Mouse (Mus musculus): ENCODE measurements at regions not wholly inside any gene's neighbourhood (a gene's known extent, or its start where the extent isn't known, plus 50 kb on each side); places are given as distances from the start of the nearest gene placed in this dataset.

DNA sequence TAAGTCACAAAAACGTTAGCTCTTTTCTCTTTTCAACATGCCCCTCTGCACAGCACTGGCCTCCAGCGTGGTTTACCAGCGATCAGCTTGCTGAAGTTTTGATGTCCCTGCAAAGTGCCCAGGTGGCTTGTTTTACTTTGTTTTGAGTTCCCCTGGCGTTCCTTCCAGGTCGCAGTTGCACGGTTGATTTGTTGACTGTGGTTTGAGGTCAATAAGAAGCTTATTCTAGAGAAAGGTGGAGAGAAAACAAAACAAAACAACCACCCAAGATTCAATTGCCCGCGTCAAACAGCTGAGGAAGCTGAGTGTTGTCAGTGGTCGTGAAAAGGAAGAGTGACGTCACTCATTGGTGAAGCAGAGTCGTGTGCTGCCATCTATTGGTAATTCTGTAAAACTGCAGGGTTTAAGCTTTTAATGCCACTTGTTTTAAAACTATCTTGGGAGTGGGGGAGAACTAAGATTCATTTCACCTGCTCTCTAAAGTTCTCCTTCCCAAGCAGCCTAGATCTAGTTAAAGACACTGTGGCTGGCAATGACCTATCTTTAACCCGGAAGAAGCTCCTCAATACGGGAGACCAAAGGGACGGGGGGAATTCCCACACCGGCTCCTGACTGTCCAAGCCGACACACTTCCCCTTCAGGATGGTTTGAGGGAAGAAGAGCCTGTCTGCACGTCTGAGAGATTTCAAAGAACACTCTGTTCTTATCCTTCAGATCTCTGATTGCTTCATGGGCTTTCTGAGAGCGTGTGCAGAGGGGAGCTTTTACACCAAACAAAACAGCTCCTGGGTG is 170.3 kb upstream of the Olig3 start:
- Histone ChIP-seq H3K4me1 (0 out of 2 replicates have a peak, but pooled peaks cover 7% of the 10 kb centered on the region), H3K27ac (no peak overlapping the region), H3K4me3 (peak overlapping the region; percentile 30), H3K36me3 (replicated peaks) (no peaks in the 10 kb centered on the region), H3K4me2 (peak overlapping the region; percentile 52), H3K9me3 (no peaks in the 10 kb centered on the region), H3K9ac (no peak overlapping the region; the same call in 1 of the 2 replicates), H3K27me3 (replicated peaks) (0 out of 2 replicates have a peak, but pooled peaks cover 9% of the 10 kb centered on the region)
- peak; percentile 78 for ATAC-seq (replicated peaks)
- WGBS, result 11% methylated on average over 18 of the region's 18 CpGs

DNA sequence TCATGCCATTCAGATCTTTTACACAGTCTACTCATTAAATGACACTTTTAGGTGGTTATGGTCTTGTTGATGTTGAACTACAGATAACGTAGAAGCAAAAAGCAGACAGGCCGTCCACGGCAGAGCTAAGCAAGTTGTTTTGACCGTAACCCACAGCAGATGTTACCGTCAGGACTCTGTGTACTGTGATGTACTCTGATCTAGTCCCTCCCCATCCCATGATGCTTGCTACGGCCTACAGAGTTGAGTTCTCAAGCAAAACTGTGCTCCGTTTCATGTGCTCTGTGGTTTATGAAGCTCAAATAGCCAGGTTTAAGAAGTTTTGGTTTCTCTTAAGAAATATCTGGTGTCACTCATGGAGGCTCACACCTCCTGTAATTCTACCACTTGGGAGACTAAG is 169.4 kb upstream of the Tnfaip3 start:
- no peak overlapping the region for H3K4me3 ChIP-seq
- H3K27me3 ChIP-seq (replicated peaks), result 0 out of 2 replicates have a peak, but pooled peaks cover 9% of the 10 kb centered on the region
- no peak for ATAC-seq (replicated peaks)
- no peak overlapping the region for H3K9ac ChIP-seq
- 95% methylated on average over 7 of the region's 7 CpGs for WGBS
- H3K9me3 ChIP-seq, result no peaks in the 10 kb centered on the region
- no peak overlapping the region for H3K27ac ChIP-seq
- H3K36me3 ChIP-seq (replicated peaks), result no peaks in the 10 kb centered on the region
- H3K4me2 ChIP-seq, result no peak overlapping the region
- H3K4me1 ChIP-seq, result 0 out of 2 replicates have a peak, but pooled peaks cover 7% of the 10 kb centered on the region

DNA sequence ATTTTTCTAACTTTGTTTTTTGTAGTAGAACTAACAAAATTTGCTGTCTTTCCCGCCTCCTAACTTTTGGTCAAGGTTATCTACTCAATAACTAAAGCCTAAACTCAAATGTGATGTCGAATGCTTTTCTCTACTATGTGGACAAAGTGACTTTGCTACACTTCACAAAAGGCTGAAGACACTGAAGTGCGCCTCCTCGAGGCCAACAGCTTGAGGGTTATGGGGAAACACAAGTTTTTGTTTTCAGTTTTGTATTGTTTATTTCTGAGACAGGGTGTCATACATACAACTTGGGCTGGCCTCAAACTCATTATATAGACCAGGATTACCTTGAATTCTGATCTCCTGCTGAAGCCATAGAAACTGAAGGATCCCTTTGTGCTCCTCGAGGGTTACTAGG is 162.4 kb upstream of the Tnfaip3 start:
- Histone ChIP-seq H3K36me3 (replicated peaks) (no peaks in the 10 kb centered on the region), H3K4me1 (no peaks in the 10 kb centered on the region), H3K27ac (no peak overlapping the region), H3K4me3 (no peak overlapping the region), H3K9me3 (0 out of 2 replicates have a peak, but pooled peaks cover 3% of the 10 kb centered on the region), H3K27me3 (replicated peaks) (no peaks in the 10 kb centered on the region), H3K9ac (no peak overlapping the region), H3K4me2 (no peak overlapping the region)
- no peak for ATAC-seq (replicated peaks)
- WGBS, result 89% methylated on average over 5 of the region's 5 CpGs

DNA sequence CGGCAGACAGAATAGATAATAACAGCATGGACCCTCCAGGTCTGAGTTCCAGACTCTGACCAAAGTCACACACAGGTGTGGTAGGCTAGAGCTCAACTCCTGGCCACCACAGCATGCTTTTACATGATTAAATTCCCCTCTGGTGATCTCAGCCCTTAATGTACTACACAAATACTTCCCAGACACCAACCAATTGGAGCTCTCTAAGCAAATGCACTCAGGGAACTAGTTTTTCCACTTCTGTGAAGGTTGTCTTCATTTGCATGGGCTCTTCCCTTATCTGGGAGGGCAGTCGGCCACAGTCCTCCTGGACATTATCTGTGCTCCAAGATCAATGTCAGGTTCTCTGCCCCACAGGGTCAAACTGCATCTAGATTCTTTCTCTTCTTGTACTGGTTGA is 162.0 kb upstream of the Tnfaip3 start:
- Histone ChIP-seq H3K36me3 (replicated peaks) (no peaks in the 10 kb centered on the region), H3K4me2 (no peak overlapping the region), H3K27ac (no peak overlapping the region), H3K9ac (no peak overlapping the region), H3K4me1 (no peaks in the 10 kb centered on the region), H3K4me3 (no peak overlapping the region), H3K27me3 (replicated peaks) (no peaks in the 10 kb centered on the region), H3K9me3 (0 out of 2 replicates have a peak, but pooled peaks cover 3% of the 10 kb centered on the region)
- no peak for ATAC-seq (replicated peaks)
- WGBS, result 89% methylated on average over 2 of the region's 2 CpGs

DNA sequence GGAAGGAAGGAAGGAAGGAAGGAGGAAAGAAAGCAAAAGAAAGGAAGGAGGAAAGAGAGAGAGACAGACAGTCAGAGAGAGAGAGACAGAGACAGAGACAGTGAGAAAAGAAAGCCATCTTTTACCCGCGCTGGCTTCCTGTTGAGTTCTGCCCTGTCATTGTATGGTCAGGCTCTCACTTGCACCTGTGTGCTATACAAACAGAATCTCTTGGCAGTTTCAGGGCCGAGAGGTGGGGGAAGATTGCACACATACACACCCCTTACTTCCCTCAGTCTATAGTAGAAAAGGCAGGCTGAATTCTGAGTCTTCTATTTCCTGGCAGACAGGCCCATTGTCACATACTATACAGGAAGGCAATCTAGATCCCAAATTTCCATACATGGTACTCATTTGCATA is 160.8 kb upstream of the Tnfaip3 start:
- 79% methylated on average over 3 of the region's 3 CpGs for WGBS
- no peaks in the 10 kb centered on the region for H3K27me3 ChIP-seq (replicated peaks)
- no peaks in the 10 kb centered on the region for H3K4me1 ChIP-seq
- 0 out of 2 replicates have a peak, but pooled peaks cover 3% of the 10 kb centered on the region for H3K9me3 ChIP-seq
- no peak overlapping the region for H3K27ac ChIP-seq
- no peak for ATAC-seq (replicated peaks)
- no peak overlapping the region for H3K9ac ChIP-seq
- no peak overlapping the region for H3K4me2 ChIP-seq
- H3K4me3 ChIP-seq, result no peak overlapping the region
- H3K36me3 ChIP-seq (replicated peaks), result no peaks in the 10 kb centered on the region

DNA sequence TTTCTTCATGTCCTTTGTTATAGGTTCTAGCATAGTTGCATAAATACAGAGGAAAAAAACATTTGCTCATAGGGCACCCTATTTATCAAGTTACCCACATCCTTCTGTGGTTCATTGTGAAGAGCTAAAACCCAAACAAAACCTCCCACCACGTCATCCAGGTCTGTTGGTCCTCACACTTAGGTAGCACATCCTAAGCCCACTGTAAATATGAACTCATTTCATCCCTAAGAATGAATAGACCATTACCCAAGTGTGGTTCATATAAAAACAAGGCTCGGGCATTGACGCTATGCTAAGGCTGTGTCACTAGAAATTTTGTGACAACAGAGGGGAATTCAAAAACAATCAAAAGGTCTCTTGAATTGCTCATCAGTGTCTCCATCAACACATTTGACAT is 156.4 kb upstream of the Tnfaip3 start:
- no peaks in the 10 kb centered on the region for H3K27me3 ChIP-seq (replicated peaks)
- 77% methylated on average over 3 of the region's 3 CpGs for WGBS
- H3K4me2 ChIP-seq, result no peak overlapping the region
- ATAC-seq (replicated peaks), result no peak
- no peak overlapping the region for H3K4me3 ChIP-seq
- no peaks in the 10 kb centered on the region for H3K4me1 ChIP-seq
- H3K36me3 ChIP-seq (replicated peaks), result no peaks in the 10 kb centered on the region
- no peak overlapping the region for H3K9ac ChIP-seq
- H3K27ac ChIP-seq, result no peak overlapping the region
- 0 out of 2 replicates have a peak, but pooled peaks cover 3% of the 10 kb centered on the region for H3K9me3 ChIP-seq

DNA sequence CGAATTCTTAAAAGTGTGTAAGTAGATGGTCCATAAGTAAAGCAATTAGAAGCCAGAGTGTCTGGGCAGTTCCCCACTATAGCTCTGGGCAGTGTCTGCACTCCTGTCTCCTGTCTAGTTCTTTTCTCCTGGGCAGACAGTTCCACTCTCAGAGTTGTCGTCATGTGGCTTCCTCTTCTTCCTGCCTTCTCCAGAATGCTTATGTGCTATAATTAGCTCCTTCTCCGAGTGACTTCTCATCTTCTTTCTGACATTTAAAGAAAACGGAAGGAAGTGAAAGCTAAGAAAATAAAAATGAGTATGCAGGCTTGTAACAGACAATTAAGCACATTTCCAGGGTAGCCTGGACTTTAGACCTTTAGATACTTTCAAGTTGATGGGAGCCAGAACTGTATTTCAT is 155.1 kb upstream of the Tnfaip3 start:
- no peak overlapping the region for H3K4me2 ChIP-seq
- no peak overlapping the region for H3K9ac ChIP-seq
- H3K36me3 ChIP-seq (replicated peaks), result no peaks in the 10 kb centered on the region
- H3K27me3 ChIP-seq (replicated peaks), result no peaks in the 10 kb centered on the region
- WGBS, result 72% methylated on average over 4 of the region's 4 CpGs
- no peak overlapping the region for H3K4me3 ChIP-seq
- no peak overlapping the region for H3K27ac ChIP-seq
- 0 out of 2 replicates have a peak, but pooled peaks cover 3% of the 10 kb centered on the region for H3K9me3 ChIP-seq
- no peaks in the 10 kb centered on the region for H3K4me1 ChIP-seq
- ATAC-seq (replicated peaks), result no peak

DNA sequence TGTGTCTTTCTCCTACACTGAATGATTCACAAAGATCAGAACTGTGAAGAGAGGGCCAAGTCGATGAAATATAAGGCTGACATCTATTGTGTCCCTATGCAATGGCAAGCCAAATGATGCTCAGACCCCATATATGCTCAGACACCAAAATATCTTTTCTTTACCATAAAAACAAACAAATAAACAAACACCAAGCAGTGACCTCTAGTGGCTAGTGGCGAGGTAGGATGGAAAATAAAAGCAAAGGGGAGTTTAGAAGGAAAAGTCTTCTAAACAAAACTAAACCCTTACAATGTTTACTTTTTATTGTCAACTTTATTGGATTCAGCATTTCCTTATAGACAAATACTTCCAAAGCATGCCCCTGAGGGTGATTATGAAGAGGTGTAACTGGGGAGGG is 153.8 kb upstream of the Tnfaip3 start:
- Histone ChIP-seq H3K27ac (no peak overlapping the region), H3K4me2 (no peak overlapping the region), H3K9me3 (no peaks in the 10 kb centered on the region), H3K9ac (no peak overlapping the region), H3K36me3 (replicated peaks) (no peaks in the 10 kb centered on the region), H3K4me1 (no peaks in the 10 kb centered on the region), H3K27me3 (replicated peaks) (no peaks in the 10 kb centered on the region), H3K4me3 (no peak overlapping the region)
- 74% methylated on average over 2 of the region's 2 CpGs for WGBS
- ATAC-seq (replicated peaks), result no peak

DNA sequence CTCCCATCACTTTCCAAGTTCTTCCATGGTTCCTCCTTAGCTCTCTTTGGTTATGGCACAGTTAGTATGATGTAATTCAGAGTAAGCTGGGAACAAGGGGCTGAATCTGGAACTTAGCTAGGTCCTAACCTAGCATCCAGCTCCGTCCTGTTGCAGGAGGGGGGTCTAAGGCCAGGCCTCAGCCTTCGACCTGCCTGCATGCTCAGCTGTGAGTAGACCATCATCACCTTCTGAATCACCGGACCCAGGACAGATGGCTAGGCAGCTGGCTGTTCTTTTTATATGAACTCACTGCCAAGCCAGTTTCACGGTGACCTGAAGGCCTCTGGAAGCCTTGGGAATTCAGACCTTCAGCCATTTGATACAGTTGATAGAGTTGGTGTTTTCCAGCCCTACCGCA is 152.9 kb upstream of the Tnfaip3 start:
- Histone ChIP-seq H3K4me1 (no peaks in the 10 kb centered on the region), H3K36me3 (replicated peaks) (no peaks in the 10 kb centered on the region), H3K4me3 (no peak overlapping the region), H3K9me3 (no peaks in the 10 kb centered on the region), H3K9ac (no peak overlapping the region), H3K4me2 (no peak overlapping the region), H3K27ac (no peak overlapping the region), H3K27me3 (replicated peaks) (no peaks in the 10 kb centered on the region)
- WGBS, result 82% methylated on average over 5 of the region's 5 CpGs
- no peak for ATAC-seq (replicated peaks)

DNA sequence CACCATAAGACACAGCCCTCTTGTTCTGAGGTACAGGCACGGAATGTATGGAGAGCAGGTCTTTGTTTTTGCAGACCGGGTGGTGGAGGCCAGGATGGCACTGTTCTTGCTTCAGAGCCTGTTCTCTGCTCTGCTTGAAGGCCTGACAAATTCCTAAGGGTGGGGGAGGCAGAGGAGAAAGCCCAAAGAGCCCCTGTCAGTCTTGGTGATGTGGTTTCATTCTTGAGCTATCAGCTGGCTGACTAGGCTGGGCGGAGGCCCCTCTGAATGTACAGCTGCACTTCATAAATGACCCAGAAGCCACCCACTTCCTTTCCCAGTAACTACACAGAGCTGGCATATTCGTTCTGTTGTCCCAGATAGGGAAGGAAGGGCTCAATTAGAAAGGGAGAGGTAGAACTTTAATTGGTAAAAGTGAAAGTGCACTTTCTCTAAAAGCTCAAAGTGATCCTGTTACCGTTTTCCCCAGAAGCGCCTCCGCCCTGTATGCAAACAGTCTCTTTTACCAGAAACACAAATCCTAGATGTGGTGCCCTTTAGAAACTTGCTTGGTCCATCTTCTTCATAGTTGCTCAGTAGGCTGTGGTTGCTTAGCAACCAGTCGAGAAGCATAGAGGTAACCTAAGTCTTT is 152.3 kb upstream of the Tnfaip3 start:
- H3K27me3 ChIP-seq (replicated peaks), result no peaks in the 10 kb centered on the region
- 25% methylated on average over 8 of the region's 8 CpGs for WGBS
- no peaks in the 10 kb centered on the region for H3K36me3 ChIP-seq (replicated peaks)
- ATAC-seq (replicated peaks), result 0 out of 2 replicates have a peak, but pooled peaks have one; percentile 20
- H3K9me3 ChIP-seq, result no peaks in the 10 kb centered on the region
- H3K4me2 ChIP-seq, result no peak overlapping the region
- no peak overlapping the region for H3K4me3 ChIP-seq
- H3K27ac ChIP-seq, result no peak overlapping the region
- H3K9ac ChIP-seq, result no peak overlapping the region
- H3K4me1 ChIP-seq, result no peaks in the 10 kb centered on the region

DNA sequence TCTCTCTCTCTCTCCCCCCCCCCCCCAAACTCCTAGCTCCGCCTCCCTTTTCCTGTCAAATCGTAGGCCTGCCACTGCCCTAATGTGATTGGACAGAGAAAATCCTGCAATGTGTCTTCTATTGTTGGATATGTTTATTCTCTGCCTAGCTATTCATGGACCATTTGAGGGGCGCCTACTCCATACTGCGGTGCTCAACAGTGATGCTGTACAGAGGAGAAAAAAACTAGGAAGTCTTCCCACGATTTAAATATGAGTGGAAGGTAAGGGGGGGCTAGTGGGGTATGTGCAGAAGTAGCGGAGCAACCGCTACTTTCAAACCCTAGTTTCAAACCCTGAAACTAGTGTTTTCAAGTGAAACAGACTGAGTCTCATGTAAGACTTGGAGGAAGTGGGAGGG is 151.6 kb upstream of the Tnfaip3 start:
- 60% methylated on average over 7 of the region's 7 CpGs for WGBS
- H3K27me3 ChIP-seq (replicated peaks), result no peaks in the 10 kb centered on the region
- H3K36me3 ChIP-seq (replicated peaks), result no peaks in the 10 kb centered on the region
- H3K4me3 ChIP-seq, result no peak overlapping the region
- H3K9ac ChIP-seq, result no peak overlapping the region
- H3K9me3 ChIP-seq, result no peaks in the 10 kb centered on the region
- no peak overlapping the region for H3K4me2 ChIP-seq
- H3K4me1 ChIP-seq, result no peaks in the 10 kb centered on the region
- no peak for ATAC-seq (replicated peaks)
- no peak overlapping the region for H3K27ac ChIP-seq

DNA sequence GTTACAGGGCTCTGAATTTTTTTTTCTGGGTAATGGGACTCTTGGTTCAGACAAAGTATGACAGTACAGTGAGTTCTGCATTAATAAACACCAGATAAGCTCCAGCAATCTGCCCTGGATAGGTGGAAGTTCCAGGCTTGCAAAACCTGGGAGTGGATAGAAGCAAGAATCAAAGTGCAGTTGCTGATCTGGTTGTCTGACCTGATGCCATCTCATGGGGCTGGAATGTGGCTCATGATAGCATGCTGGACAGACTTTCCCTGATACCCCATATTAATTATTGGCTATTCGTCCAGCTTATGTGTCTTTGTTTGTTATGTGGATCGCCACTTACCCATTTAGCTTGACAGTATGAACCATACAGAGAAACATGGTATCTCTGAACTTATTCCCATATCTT is 146.6 kb upstream of the Tnfaip3 start:
- Histone ChIP-seq H3K4me3 (no peak overlapping the region), H3K9ac (no peak overlapping the region), H3K4me2 (no peak overlapping the region), H3K27me3 (replicated peaks) (no peaks in the 10 kb centered on the region), H3K27ac (no peak overlapping the region), H3K9me3 (no peaks in the 10 kb centered on the region), H3K36me3 (replicated peaks) (no peaks in the 10 kb centered on the region), H3K4me1 (no peaks in the 10 kb centered on the region)
- 90% methylated on average over 2 of the region's 2 CpGs for WGBS
- ATAC-seq (replicated peaks), result no peak

DNA sequence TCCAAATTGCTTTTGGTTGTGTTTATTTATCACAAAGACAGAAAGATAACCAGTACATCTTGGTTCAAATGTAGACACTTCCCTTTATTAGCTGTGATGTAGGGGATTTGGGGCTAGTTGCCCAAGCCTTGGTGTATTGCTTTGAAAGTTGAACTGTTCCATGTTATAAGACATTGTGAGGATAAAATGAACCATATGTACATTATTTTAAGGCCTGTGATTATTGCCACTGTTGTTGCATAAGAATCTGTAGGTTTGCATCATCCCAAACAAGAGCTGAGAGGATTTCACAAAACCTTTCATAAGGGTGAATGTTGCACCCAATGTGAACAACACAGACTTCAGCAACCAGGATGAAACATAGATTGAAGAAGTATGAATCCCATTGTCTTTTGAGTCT is 145.7 kb upstream of the Tnfaip3 start:
- no peaks in the 10 kb centered on the region for H3K27me3 ChIP-seq (replicated peaks)
- no peaks in the 10 kb centered on the region for H3K9me3 ChIP-seq
- H3K4me3 ChIP-seq, result no peak overlapping the region
- ATAC-seq (replicated peaks), result no peak
- no peak overlapping the region for H3K9ac ChIP-seq
- H3K4me2 ChIP-seq, result no peak overlapping the region
- no peaks in the 10 kb centered on the region for H3K36me3 ChIP-seq (replicated peaks)
- no peak overlapping the region for H3K27ac ChIP-seq
- H3K4me1 ChIP-seq, result no peaks in the 10 kb centered on the region
